Mouse (Mus musculus): ENCODE measurements at regions not wholly inside any gene's neighbourhood (a gene's known extent, or its start where the extent isn't known, plus 50 kb on each side); places are given as distances from the start of the nearest gene placed in this dataset.

DNA sequence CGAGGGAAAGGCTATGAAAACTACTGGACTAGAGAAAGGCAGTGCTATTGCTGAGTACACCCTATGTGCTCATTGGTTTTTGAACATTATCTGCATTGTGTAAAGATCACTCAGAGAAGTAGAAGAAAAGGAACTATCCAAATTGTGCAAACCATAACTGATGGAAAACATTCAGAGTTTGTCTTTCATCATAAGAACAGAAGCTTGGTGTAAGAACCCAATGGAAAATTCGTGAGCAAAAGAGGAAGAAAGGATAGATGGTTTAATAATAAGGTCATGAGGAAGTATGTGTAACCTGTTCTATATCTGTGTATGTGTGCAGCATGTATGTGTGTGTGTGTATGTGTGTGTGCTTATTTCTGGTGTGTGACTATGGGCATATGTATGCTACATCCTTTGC is 112.3 kb upstream of the Gm10295 start:
- Histone ChIP-seq H3K9ac (ENCODE audit: insufficient read depth, low read depth) (no peak overlapping the region), H3K4me3 (replicated peaks in 1 of 3; ENCODE audit: low read depth in 2 of 3, low read length in 2 of 3, poor library complexity in 1 of 3) (no peak overlapping the region), H3K79me2 (replicated peaks; ENCODE audit: control insufficient read depth, extremely low read depth, insufficient read depth, poor library complexity, severe bottlenecking) (no peaks in the 10 kb centered on the region), H3K27me3 (replicated peaks) (no peaks in the 10 kb centered on the region), H3K4me1 (ENCODE audit: control insufficient read depth in 1 of 2, insufficient read depth in 2 of 2) (no peaks in the 10 kb centered on the region), H3K27ac (ENCODE audit: insufficient read depth, low read depth) (no peak overlapping the region), H3K36me3 (replicated peaks in 1 of 2; ENCODE audit: control insufficient read depth in 1 of 2, insufficient read depth in 1 of 2, low read length in 1 of 2) (no peaks in the 10 kb centered on the region), H3K9me3 (replicated peaks; ENCODE audit: low read length) (peaks cover 35% of the 10 kb centered on the region), H3K4me2 (ENCODE audit: insufficient read depth, low read depth, poor library complexity, severe bottlenecking) (no peak overlapping the region)
- TF ChIP-seq HCFC1 (IDR thresholded peaks at IDR 0.05; ENCODE audit: low read depth, low read length) (no peak), JUN (IDR thresholded peaks at IDR 0.05; ENCODE audit: insufficient read depth, low read depth, low read length) (no peak), RCOR1 (conservative IDR thresholded peaks at IDR 0.05; ENCODE audit: low read depth, low read length) (no peak), ZMIZ1 (IDR thresholded peaks at IDR 0.05; ENCODE audit: low read depth, low read length) (no peak), ZC3H11A (IDR thresholded peaks at IDR 0.05; ENCODE audit: low read depth, low read length) (no peak), SIN3A (IDR thresholded peaks at IDR 0.05; ENCODE audit: low read length) (no peak), MAFK (IDR thresholded peaks at IDR 0.05; ENCODE audit: insufficient replicate concordance, low read length) (no peak), JUND (conservative IDR thresholded peaks at IDR 0.05; ENCODE audit: low read depth, low read length) (no peak), TCF12 (IDR thresholded peaks at IDR 0.05; ENCODE audit: low read depth, low read length) (no peak), MEF2A (IDR thresholded peaks at IDR 0.05; ENCODE audit: borderline replicate concordance, low read depth, low read length) (no peak), POLR2AphosphoS2 (IDR thresholded peaks at IDR 0.05; ENCODE audit: low read depth, low read length) (no peak), CHD1 (IDR thresholded peaks at IDR 0.05; ENCODE audit: low read depth, low read length) (no peak), RAD21 (IDR thresholded peaks at IDR 0.05; ENCODE audit: low read depth, low read length) (no peak), MAZ (IDR thresholded peaks at IDR 0.05; ENCODE audit: low read depth, low read length) (no peak), NRF1 (IDR thresholded peaks at IDR 0.05; ENCODE audit: low read depth, low read length) (no peak), CTCF (conservative IDR thresholded peaks at IDR 0.05 in 1 of 2, IDR thresholded peaks at IDR 0.05 in 1 of 2; ENCODE audit: low read depth in 2 of 2, low read length in 2 of 2) (no peak), IRF4 (IDR thresholded peaks at IDR 0.05; ENCODE audit: low read depth, low read length) (no peak), UBTF (IDR thresholded peaks at IDR 0.05; ENCODE audit: low read depth, low read length) (no peak)
- no peak for DNase-seq (ENCODE audit: extremely low read depth)
- in situ Hi-C loops (cut with MboI; ENCODE audit: low pct_ligation_motif_present, low pct_unique_long_range_greater_than_20kb, low sequenced_read_pairs) (no loop called here), dilution Hi-C loops (cut with MboI; ENCODE audit: extremely low pct_ligation_motif_present, extremely low pct_unique_long_range_greater_than_20kb, low sequenced_read_pairs) (no loop called here)

DNA sequence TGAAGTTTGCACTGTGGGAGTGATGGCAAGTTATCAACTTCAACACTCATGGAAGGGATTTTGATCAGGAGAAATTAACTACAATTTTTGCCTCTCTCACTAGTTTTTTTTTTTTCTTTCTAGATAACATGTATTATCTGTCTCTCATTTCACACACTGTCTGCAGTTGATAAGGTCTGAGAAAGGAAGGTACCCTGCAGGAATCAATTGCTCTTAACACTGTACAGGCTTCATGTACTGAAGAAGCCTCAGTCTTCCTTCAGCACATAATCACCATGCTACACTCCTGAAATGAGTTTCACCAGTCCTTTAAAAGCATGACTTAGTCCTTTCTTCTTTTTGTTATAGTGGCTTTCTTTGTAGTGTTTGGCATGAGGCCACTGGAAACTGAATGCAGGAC is 108.5 kb upstream of the Gm10295 start:
- peaks cover 45% of the 10 kb centered on the region for H3K9me3 ChIP-seq (replicated peaks; ENCODE audit: low read length)
- in situ Hi-C loops (cut with MboI; ENCODE audit: low pct_ligation_motif_present, low pct_unique_long_range_greater_than_20kb, low sequenced_read_pairs) (no loop called here), dilution Hi-C loops (cut with MboI; ENCODE audit: extremely low pct_ligation_motif_present, extremely low pct_unique_long_range_greater_than_20kb, low sequenced_read_pairs) (no loop called here)
- no peaks in the 10 kb centered on the region for H3K36me3 ChIP-seq (replicated peaks in 1 of 2; ENCODE audit: control insufficient read depth in 1 of 2, insufficient read depth in 1 of 2, low read length in 1 of 2)
- no peak for TF ChIP-seq JUND (conservative IDR thresholded peaks at IDR 0.05; ENCODE audit: low read depth, low read length)
- no peak for TF ChIP-seq MXI1 (IDR thresholded peaks at IDR 0.05; ENCODE audit: low read depth, low read length)
- H3K27me3 ChIP-seq (replicated peaks) = no peaks in the 10 kb centered on the region
- H3K4me1 ChIP-seq (ENCODE audit: control insufficient read depth in 1 of 2, insufficient read depth in 2 of 2) = no peaks in the 10 kb centered on the region
- H3K4me2 ChIP-seq (ENCODE audit: insufficient read depth, low read depth, poor library complexity, severe bottlenecking) = no peak overlapping the region
- H3K27ac ChIP-seq (ENCODE audit: insufficient read depth, low read depth) = no peak overlapping the region
- no peak for DNase-seq (ENCODE audit: extremely low read depth)
- H3K9ac ChIP-seq (ENCODE audit: insufficient read depth, low read depth) = no peak overlapping the region
- H3K4me3 ChIP-seq (replicated peaks in 1 of 3; ENCODE audit: low read depth in 2 of 3, low read length in 2 of 3, poor library complexity in 1 of 3) = no peak overlapping the region
- H3K79me2 ChIP-seq (replicated peaks; ENCODE audit: control insufficient read depth, extremely low read depth, insufficient read depth, poor library complexity, severe bottlenecking) = no peaks in the 10 kb centered on the region

Data from CH12.LX (cell line).